Mouse (Mus musculus): Measurements from ENCODE around the gene Ncln. TPM values are rescaled to one million over a fixed set of nuclear protein-coding genes. Genes with fewer than 3 reads are reported as not detected.
A peak's percentile ranks its signal among the peaks of the same experiment; 100 is the strongest.

The Ncln gene
- polyA plus RNA-seq, 1 experiment from 2014 or later: 97.9 TPM

DNA sequence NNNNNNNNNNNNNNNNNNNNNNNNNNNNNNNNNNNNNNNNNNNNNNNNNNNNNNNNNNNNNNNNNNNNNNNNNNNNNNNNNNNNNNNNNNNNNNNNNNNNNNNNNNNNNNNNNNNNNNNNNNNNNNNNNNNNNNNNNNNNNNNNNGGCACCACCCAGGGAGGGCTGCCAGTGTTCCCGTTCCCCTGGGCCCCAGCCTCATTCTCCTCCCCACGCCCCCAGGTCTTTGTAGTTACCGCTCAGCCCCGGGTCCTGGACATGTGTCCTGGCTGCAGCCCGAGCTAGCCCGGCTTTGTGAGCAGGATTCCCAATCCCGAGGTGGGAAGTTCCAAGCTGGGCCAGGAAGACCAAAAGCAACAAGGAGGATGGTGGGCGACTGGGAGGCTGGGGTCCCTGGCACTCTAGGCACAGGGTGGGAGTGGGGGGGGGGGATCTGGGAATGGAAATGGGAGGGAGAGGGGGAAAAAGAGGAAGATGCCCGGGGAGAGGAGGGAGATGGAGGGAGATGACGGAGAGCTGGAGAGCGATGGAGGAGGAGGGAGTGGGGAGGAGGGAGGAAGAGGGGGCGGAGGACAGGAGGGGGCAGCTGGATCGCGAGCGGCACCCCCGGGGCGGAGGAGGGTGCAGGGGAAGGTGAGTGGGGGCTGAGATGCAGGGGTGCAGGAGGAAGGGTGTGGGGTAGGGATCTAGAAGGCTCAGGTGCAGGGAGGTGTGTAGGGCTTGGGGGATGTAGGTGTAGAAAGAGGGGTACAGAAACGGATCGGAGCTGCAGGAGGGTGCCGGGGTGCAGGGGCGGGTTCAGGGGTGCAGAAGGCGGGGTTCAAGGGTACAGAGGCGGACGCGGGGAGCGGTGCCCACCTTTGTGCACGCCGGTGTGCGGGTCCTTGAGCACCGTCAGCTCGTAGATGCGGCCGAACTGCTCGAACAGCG lies 14.3 kb downstream of the Ncln start:
- Histone ChIP-seq H3K27me3 (replicated peaks; ENCODE audit: control insufficient read depth, insufficient read depth, low read length) (peaks cover 47% of the 10 kb centered on the region), H3K9me3 (ENCODE audit: control insufficient read depth, low read length) (no peaks in the 10 kb centered on the region), H3K36me3 (ENCODE audit: control insufficient read depth, insufficient read depth, low read length) (0 out of 2 replicates have a peak, but pooled peaks cover 4% of the 10 kb centered on the region), H3K4me2 (peak overlapping the region; percentile 80), H3K4me1 (replicated peaks; ENCODE audit: control insufficient read depth, insufficient read depth, low read length) (peaks cover 7% of the 10 kb centered on the region; the same call in 1 of the 2 replicates), H3K9ac (ENCODE audit: low read depth, low read length) (peak overlapping the region; percentile 43), H3K4me3 (ENCODE audit: low read depth, low read length) (peak overlapping the region; percentile 44), H3K27ac (ENCODE audit: low read depth, low read length) (no peak overlapping the region)
- ATAC-seq (replicated peaks; ENCODE audit: low FRiP score) (no peak), DNase-seq (ENCODE audit: low spot score) (no peak)
- WGBS: 4% methylated on average over 35 of the region's 35 CpGs

DNA sequence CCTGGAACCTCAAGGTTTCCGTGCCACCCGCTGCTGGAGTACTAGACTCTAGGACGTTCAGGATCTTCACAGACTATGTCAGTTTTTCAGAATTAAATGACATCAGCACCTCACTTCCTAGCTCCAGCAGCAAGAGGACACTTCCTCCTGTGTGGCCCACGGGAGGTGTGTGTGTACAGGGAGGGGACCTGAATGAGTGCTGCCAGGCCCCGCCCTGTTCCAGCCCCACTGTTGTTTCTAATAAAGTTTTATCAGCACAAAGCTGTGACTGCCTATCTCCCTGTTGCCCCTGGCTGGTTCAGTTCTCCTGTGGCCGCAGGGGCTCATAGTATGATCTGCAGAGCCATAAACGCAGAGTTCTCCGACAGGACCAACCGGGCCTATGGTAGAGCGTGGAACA lies 21.7 kb downstream of the Ncln start:
- Histone ChIP-seq H3K9ac (ENCODE audit: low read depth, low read length) (no peak overlapping the region), H3K4me2 (no peak overlapping the region), H3K27me3 (replicated peaks; ENCODE audit: control insufficient read depth, insufficient read depth, low read length) (peaks cover 87% of the 10 kb centered on the region), H3K4me1 (replicated peaks; ENCODE audit: control insufficient read depth, insufficient read depth, low read length) (no peaks in the 10 kb centered on the region), H3K27ac (ENCODE audit: low read depth, low read length) (no peak overlapping the region), H3K9me3 (ENCODE audit: control insufficient read depth, low read length) (no peaks in the 10 kb centered on the region), H3K4me3 (ENCODE audit: low read depth, low read length) (no peak overlapping the region), H3K36me3 (ENCODE audit: control insufficient read depth, insufficient read depth, low read length) (no peaks in the 10 kb centered on the region)
- DNase-seq (ENCODE audit: low spot score): no peak
- WGBS: 71% methylated on average over 10 of the region's 10 CpGs
- ATAC-seq (replicated peaks; ENCODE audit: low FRiP score): no peak

DNA sequence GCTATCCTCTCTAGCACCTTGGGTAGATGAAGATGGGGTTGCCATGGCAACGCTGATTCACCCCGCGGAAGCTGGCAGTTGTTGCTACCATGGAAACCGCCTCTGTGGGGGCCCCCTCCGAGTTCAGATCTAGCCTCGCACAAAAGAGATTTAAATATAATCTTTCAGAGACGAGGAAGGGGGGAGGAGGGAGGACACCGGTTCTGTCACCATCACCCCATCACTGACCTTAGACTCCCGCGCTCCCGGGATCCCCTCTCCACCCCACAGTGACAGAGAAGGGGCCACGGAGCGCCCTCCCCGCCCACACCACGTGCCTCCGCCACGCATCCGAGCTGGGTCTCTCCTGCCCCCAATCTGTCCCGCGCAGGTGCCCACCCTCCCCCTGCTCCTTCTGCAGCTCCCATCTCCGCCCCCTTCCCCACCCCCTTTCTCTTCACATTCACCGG lies 23.2 kb downstream of the Ncln start:
- no peaks in the 10 kb centered on the region for H3K36me3 ChIP-seq (ENCODE audit: control insufficient read depth, insufficient read depth, low read length)
- no peak overlapping the region for H3K4me2 ChIP-seq
- whole genome bisulfite sequencing: 4% methylated on average over 22 of the region's 22 CpGs
- no peaks in the 10 kb centered on the region for H3K9me3 ChIP-seq (ENCODE audit: control insufficient read depth, low read length)
- H3K4me3 ChIP-seq (ENCODE audit: low read depth, low read length): no peak overlapping the region
- no peak overlapping the region for H3K27ac ChIP-seq (ENCODE audit: low read depth, low read length)
- no peak for DNase-seq (ENCODE audit: low spot score)
- H3K4me1 ChIP-seq (replicated peaks; ENCODE audit: control insufficient read depth, insufficient read depth, low read length): no peaks in the 10 kb centered on the region
- peaks cover 82% of the 10 kb centered on the region for H3K27me3 ChIP-seq (replicated peaks; ENCODE audit: control insufficient read depth, insufficient read depth, low read length)
- H3K9ac ChIP-seq (ENCODE audit: low read depth, low read length): no peak overlapping the region
- ATAC-seq (replicated peaks; ENCODE audit: low FRiP score): no peak

DNA sequence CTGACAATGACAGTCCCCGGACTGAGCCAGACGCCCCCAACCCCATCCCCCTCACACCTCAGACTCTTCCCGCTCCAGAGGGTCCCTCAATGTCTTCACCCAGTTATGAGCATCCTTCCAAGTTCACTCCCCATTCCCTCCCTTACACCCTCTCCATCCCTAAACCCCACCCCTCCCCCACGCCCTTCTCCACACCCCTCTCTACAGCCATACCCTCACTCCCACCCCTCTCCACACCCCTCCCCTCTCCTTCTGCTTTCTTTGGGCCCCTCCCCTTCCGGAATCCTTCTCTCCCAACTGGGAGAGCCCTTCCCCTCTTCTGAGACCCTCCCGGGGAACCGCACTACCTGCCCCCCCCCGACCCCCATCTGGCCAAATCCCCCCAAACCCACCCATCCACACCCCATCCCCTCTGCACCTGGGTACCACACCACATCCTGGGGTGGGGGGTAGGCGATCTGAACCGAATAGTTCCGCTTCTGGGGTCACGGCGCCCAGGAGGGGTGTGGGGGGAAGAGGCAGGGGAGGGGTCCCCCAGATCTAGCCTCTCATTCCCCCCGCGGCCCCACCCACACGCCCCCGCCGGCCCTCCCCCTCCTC lies 23.7 kb downstream of the Ncln start:
- Histone ChIP-seq H3K27me3 (replicated peaks; ENCODE audit: control insufficient read depth, insufficient read depth, low read length) (peaks cover 83% of the 10 kb centered on the region), H3K9me3 (ENCODE audit: control insufficient read depth, low read length) (no peaks in the 10 kb centered on the region), H3K36me3 (ENCODE audit: control insufficient read depth, insufficient read depth, low read length) (no peaks in the 10 kb centered on the region), H3K4me1 (replicated peaks; ENCODE audit: control insufficient read depth, insufficient read depth, low read length) (no peaks in the 10 kb centered on the region), H3K9ac (ENCODE audit: low read depth, low read length) (no peak overlapping the region), H3K4me2 (no peak overlapping the region), H3K27ac (ENCODE audit: low read depth, low read length) (no peak overlapping the region), H3K4me3 (ENCODE audit: low read depth, low read length) (no peak overlapping the region)
- DNase-seq (ENCODE audit: low spot score) (no peak), ATAC-seq (replicated peaks; ENCODE audit: low FRiP score) (no peak)
- 10% methylated on average over 14 of the region's 18 CpGs for WGBS

DNA sequence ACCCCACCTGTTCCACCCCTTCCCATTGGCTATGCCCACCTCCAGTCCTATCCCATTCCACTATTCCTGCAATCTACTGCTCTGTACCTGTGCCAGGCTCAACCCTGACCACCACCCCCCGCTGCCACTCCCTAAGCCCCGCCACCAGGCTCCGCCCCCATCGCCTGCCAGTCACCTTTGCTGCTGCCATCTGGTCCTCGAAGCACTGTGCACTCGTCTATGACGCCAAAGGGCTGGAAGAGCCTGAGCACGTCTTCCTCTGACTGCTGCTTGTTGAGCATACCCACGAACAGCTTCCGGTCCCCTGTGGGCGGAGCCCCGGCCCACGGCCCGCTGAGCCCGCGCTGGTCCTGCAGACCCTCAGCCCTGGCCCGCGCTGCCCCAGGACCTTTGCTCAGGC lies 25.7 kb downstream of the Ncln start:
- WGBS: 35% methylated on average over 18 of the region's 18 CpGs
- Histone ChIP-seq H3K9me3 (ENCODE audit: control insufficient read depth, low read length) (no peaks in the 10 kb centered on the region), H3K27ac (ENCODE audit: low read depth, low read length) (no peak overlapping the region), H3K4me3 (ENCODE audit: low read depth, low read length) (no peak overlapping the region), H3K4me2 (no peak overlapping the region), H3K27me3 (replicated peaks; ENCODE audit: control insufficient read depth, insufficient read depth, low read length) (peaks cover 88% of the 10 kb centered on the region), H3K9ac (ENCODE audit: low read depth, low read length) (no peak overlapping the region), H3K36me3 (ENCODE audit: control insufficient read depth, insufficient read depth, low read length) (no peaks in the 10 kb centered on the region), H3K4me1 (replicated peaks; ENCODE audit: control insufficient read depth, insufficient read depth, low read length) (no peaks in the 10 kb centered on the region)
- ATAC-seq (replicated peaks; ENCODE audit: low FRiP score): no peak
- DNase-seq (ENCODE audit: low spot score): no peak

DNA sequence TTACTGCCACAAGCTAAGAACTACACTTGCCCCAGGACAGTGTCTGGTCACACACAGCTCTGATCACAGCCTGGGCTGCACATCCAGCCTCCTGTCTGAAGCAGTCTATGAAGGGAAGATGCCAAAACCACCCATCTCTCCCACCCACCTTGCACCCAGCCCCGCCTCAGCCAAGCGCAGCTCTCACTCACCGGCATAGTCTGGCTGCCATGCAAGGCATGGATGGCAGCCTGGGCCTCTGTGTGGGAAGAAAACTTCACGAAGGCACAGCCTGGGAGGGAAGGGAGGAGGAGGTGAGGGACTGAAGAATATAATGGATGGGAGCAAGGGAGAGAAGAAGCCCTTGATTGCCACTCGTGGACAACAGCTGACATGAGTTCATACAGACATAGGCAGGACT lies 26.9 kb downstream of the Ncln start:
- ATAC-seq (replicated peaks; ENCODE audit: low FRiP score) (no peak), DNase-seq (ENCODE audit: low spot score) (no peak)
- no peaks in the 10 kb centered on the region for H3K36me3 ChIP-seq (ENCODE audit: control insufficient read depth, insufficient read depth, low read length)
- no peak overlapping the region for H3K9ac ChIP-seq (ENCODE audit: low read depth, low read length)
- H3K27me3 ChIP-seq (replicated peaks; ENCODE audit: control insufficient read depth, insufficient read depth, low read length): peaks cover 87% of the 10 kb centered on the region
- no peak overlapping the region for H3K4me2 ChIP-seq
- H3K9me3 ChIP-seq (ENCODE audit: control insufficient read depth, low read length): no peaks in the 10 kb centered on the region
- peaks cover 7% of the 10 kb centered on the region for H3K4me1 ChIP-seq (replicated peaks; ENCODE audit: control insufficient read depth, insufficient read depth, low read length)
- WGBS: 71% methylated on average over 5 of the region's 5 CpGs
- no peak overlapping the region for H3K27ac ChIP-seq (ENCODE audit: low read depth, low read length)
- H3K4me3 ChIP-seq (ENCODE audit: low read depth, low read length): no peak overlapping the region

DNA sequence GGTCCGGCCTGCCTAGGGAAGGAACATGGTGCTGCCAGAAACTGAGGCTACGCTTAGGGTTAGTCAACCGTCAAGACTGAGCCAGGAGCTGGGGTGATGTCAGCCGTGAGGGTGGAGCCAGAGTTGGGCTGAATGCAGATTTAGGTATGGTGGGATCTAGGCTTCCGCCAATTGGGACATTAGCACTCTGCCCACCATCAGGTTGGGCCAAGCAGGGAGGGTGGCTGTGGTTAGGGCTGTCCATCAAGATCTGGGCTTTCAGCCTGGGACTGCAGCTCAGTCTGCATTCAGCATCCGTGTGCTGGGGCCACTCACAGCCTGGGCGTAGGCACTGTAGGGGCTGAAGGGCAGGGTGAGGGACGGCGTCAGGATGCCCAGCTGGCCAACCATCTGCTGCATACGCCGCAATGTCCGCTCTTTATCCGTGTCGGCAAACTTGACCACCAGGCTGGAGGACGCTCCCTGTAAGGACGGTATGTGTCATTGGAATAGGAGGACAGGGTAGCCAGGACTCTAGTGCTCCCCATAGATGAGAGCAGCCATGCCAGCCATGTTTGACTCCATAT lies 28.4 kb downstream of the Ncln start:
- H3K4me1 ChIP-seq (replicated peaks; ENCODE audit: control insufficient read depth, insufficient read depth, low read length): peaks cover 11% of the 10 kb centered on the region
- peaks cover 87% of the 10 kb centered on the region for H3K27me3 ChIP-seq (replicated peaks; ENCODE audit: control insufficient read depth, insufficient read depth, low read length)
- WGBS: 75% methylated on average over 16 of the region's 16 CpGs
- no peak overlapping the region for H3K27ac ChIP-seq (ENCODE audit: low read depth, low read length)
- no peak for DNase-seq (ENCODE audit: low spot score)
- H3K9me3 ChIP-seq (ENCODE audit: control insufficient read depth, low read length): no peaks in the 10 kb centered on the region
- ATAC-seq (replicated peaks; ENCODE audit: low FRiP score): no peak
- no peak overlapping the region for H3K4me3 ChIP-seq (ENCODE audit: low read depth, low read length)
- H3K4me2 ChIP-seq: no peak overlapping the region
- no peaks in the 10 kb centered on the region for H3K36me3 ChIP-seq (ENCODE audit: control insufficient read depth, insufficient read depth, low read length)
- H3K9ac ChIP-seq (ENCODE audit: low read depth, low read length): no peak overlapping the region

DNA sequence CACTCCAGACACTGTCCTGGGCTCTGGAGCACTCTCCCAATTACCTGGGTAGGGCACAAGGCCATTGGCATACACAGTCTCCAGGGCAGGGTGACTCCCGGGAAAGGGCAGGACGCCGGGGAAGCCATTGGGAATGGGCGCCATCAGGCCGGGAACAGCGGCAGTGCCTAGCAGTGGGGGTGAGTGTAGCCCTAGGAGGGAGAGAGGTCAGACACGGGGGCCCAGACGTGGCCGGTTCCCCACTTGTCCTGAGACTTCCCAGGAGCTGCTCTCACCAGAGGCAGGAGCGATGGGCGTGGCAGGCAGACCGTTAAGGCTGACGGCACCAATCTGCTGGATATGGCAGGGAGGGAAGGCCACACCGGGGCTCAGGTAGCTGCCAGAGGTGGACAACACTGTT lies 29.3 kb downstream of the Ncln start:
- 56% methylated on average over 14 of the region's 14 CpGs for WGBS
- no peak for DNase-seq (ENCODE audit: low spot score)
- Histone ChIP-seq H3K9ac (ENCODE audit: low read depth, low read length) (no peak overlapping the region), H3K4me2 (no peak overlapping the region), H3K9me3 (ENCODE audit: control insufficient read depth, low read length) (no peaks in the 10 kb centered on the region), H3K36me3 (ENCODE audit: control insufficient read depth, insufficient read depth, low read length) (no peaks in the 10 kb centered on the region), H3K4me1 (replicated peaks; ENCODE audit: control insufficient read depth, insufficient read depth, low read length) (peaks cover 14% of the 10 kb centered on the region), H3K27ac (ENCODE audit: low read depth, low read length) (no peak overlapping the region), H3K27me3 (replicated peaks; ENCODE audit: control insufficient read depth, insufficient read depth, low read length) (peaks cover 87% of the 10 kb centered on the region), H3K4me3 (ENCODE audit: low read depth, low read length) (no peak overlapping the region)
- ATAC-seq (replicated peaks; ENCODE audit: low FRiP score): no peak
